Mouse (Mus musculus) erythroblast, embryonic 14.5 days (primary cell): ENCODE measurements around the gene Txnrd1.

Experiments
- GATA1 ChIP-seq: IDR thresholded peaks from 2 replicates; pipeline ENCODE4 v1.6.1; 2012; ENCODE audit warnings: low read length, inconsistent platforms, mixed read lengths
- TAL1 ChIP-seq: IDR thresholded peaks from 3 replicates; pipeline ENCODE4 v1.6.1; 2012; ENCODE audit warnings: low read length, inconsistent platforms, mixed read lengths

GRCm38 (mm10) chr10:82789181-82789580 is 44.6 kb upstream of the Txnrd1 start:
- TF ChIP-seq TAL1 = no peak
- no peak for TF ChIP-seq GATA1
